Mouse (Mus musculus): ENCODE data around the gene Tbc1d8.

Gene Tbc1d8

GRCm38 (mm10) chr1:39478057-39478895 is at the start of gene Tbc1d8:
Tbc1d8 (minus strand) TSS chr1:39478755.
- DNase-seq (ENCODE audit: low read depth): peak; percentile 84

GRCm38 (mm10) chr1:39528319-39528718 is 49.8 kb upstream of the Tbc1d8 start:
- no peak for DNase-seq (ENCODE audit: low read depth)

GRCm38 (mm10) chr1:39527432-39527831 is 48.9 kb upstream of the Tbc1d8 start:
- DNase-seq (ENCODE audit: low read depth): peak; percentile 91

- peak; percentile 58 for DNase-seq (ENCODE audit: low read depth)
Measured at GRCm38 (mm10) chr1:39526371-39527167, 48.0 kb upstream of the Tbc1d8 start.

GRCm38 (mm10) chr1:39525763-39526162 is 47.2 kb upstream of the Tbc1d8 start:
- DNase-seq (ENCODE audit: low read depth): peak; percentile 95

GRCm38 (mm10) chr1:39522519-39522918 is 44.0 kb upstream of the Tbc1d8 start:
- peak; percentile 64 for DNase-seq (ENCODE audit: low read depth)

GRCm38 (mm10) chr1:39521326-39521725 is 42.8 kb upstream of the Tbc1d8 start:
- DNase-seq (ENCODE audit: low read depth): no peak

- DNase-seq (ENCODE audit: low read depth): no peak
Measured at GRCm38 (mm10) chr1:39515303-39515991, 36.9 kb upstream of the Tbc1d8 start.

- DNase-seq (ENCODE audit: low read depth): no peak
Measured at GRCm38 (mm10) chr1:39512183-39512582, 33.6 kb upstream of the Tbc1d8 start.

- DNase-seq (ENCODE audit: low read depth): no peak
Measured at GRCm38 (mm10) chr1:39511775-39512174, 33.2 kb upstream of the Tbc1d8 start.

- DNase-seq (ENCODE audit: low read depth): no peak
Measured at GRCm38 (mm10) chr1:39505600-39505999, 27.0 kb upstream of the Tbc1d8 start.

- DNase-seq (ENCODE audit: low read depth): peak; percentile 76
Measured at GRCm38 (mm10) chr1:39504261-39504660, 25.7 kb upstream of the Tbc1d8 start.

- DNase-seq (ENCODE audit: low read depth): no peak
Measured at GRCm38 (mm10) chr1:39502817-39503633, 24.5 kb upstream of the Tbc1d8 start.

GRCm38 (mm10) chr1:39499485-39499941 is 21.0 kb upstream of the Tbc1d8 start:
- DNase-seq (ENCODE audit: low read depth): no peak

GRCm38 (mm10) chr1:39497748-39498147 is 19.2 kb upstream of the Tbc1d8 start:
- peak; percentile 35 for DNase-seq (ENCODE audit: low read depth)

- peak; percentile 45 for DNase-seq (ENCODE audit: low read depth)
Measured at GRCm38 (mm10) chr1:39496995-39497394, 18.4 kb upstream of the Tbc1d8 start.

GRCm38 (mm10) chr1:39493664-39494063 is 15.1 kb upstream of the Tbc1d8 start:
- no peak for DNase-seq (ENCODE audit: low read depth)

- peak; percentile 49 for DNase-seq (ENCODE audit: low read depth)
Measured at GRCm38 (mm10) chr1:39493165-39493564, 14.6 kb upstream of the Tbc1d8 start.

GRCm38 (mm10) chr1:39487370-39487769 is 8.8 kb upstream of the Tbc1d8 start:
- DNase-seq (ENCODE audit: low read depth): peak; percentile 96

- DNase-seq (ENCODE audit: low read depth): peak; percentile 78
Measured at GRCm38 (mm10) chr1:39482115-39482815, 3.7 kb upstream of the Tbc1d8 start.

GRCm38 (mm10) chr1:39479254-39479653 is 699 bp upstream of the Tbc1d8 start:
- DNase-seq (ENCODE audit: low read depth): no peak
